9 mouse cellular contexts compared by ENCODE assay signal in genomic region chr3:94987578-94987977, GRCm38 (mm10). TPM values are rescaled to one million over a fixed set of nuclear protein-coding genes. Genes with fewer than 3 reads are reported as not detected.
DNase-seq lines count a peak whose midpoint lies in the region; TF ChIP-seq lines count a peak whose summit lies in the region.
"Had no signal": no experiment of that assay in that cellular context is flagged by ENCODE, and none has a peak within 500 bp of the region (broad histone marks: within the 10 kb centered on the region; RNA-seq: fewer than 3 reads in every experiment).

No protein-coding gene starts in this region.

- H3K36me3 ChIP-seq in liver, adult 2 months (ENCODE audit: control insufficient read depth, insufficient read depth, low read length) = peaks cover 8% of the 10 kb centered on the region; the same call in 1 of the 2 replicates

- H3K27ac ChIP-seq in liver, adult 2 months (replicated peaks; ENCODE audit: insufficient read depth, low read depth, low read length) = no peak overlapping the region
- H3K27ac ChIP-seq: limb, embryonic 12.5 days had no signal

- peak; percentile 63 for DNase-seq in 416B (ENCODE audit: low read depth)
- DNase-seq in adrenal gland, adult 2 months = peak; percentile 88
- peak; percentile 88 to 94 for DNase-seq in heart, adult 18-20 months
- peak; percentile 86 for DNase-seq in liver, adult 2 months (ENCODE audit: extremely low read depth, low read depth, low spot score)
- DNase-seq in testis, postnatal 10 days (ENCODE audit: low spot score) = peak; percentile 54
- no peak for DNase-seq in right cerebral cortex, postnatal 36 days (ENCODE audit: low spot score in 2 of 2)
- no peak for DNase-seq in right cerebral cortex, postnatal 4 days
- no peak for DNase-seq in retina, embryonic 14.5 days (ENCODE audit: low spot score)

- no peak overlapping the region for H3K9ac ChIP-seq in liver, adult 2 months (ENCODE audit: low read depth, low read length)
- H3K9ac ChIP-seq: limb, embryonic 12.5 days had no signal

- no peak overlapping the region for H3K4me3 ChIP-seq in liver, adult 2 months (ENCODE audit: insufficient read depth, low read depth, low read length)
- H3K4me3 ChIP-seq: limb, embryonic 12.5 days had no signal

- H3K79me2 ChIP-seq in liver, adult 2 months (ENCODE audit: control insufficient read depth, insufficient read depth, low read length) = 0 out of 2 replicates have a peak, but pooled peaks cover 2% of the 10 kb centered on the region

- no peaks in the 10 kb centered on the region for H3K27me3 ChIP-seq in liver, adult 2 months (ENCODE audit: control insufficient read depth, insufficient read depth, low read length)
- H3K27me3 ChIP-seq: limb, embryonic 12.5 days had no signal

- no peak for TF ChIP-seq CTCF in liver, adult 2 months (IDR thresholded peaks at IDR 0.05; ENCODE audit: low read depth, low read length)

- H3K4me1 ChIP-seq in liver, adult 2 months (ENCODE audit: control insufficient read depth, insufficient read depth, low read length) = peaks cover 17% of the 10 kb centered on the region
- H3K4me1 ChIP-seq: limb, embryonic 12.5 days had no signal

- no peak for TF ChIP-seq POLR2A in liver, adult 2 months (IDR thresholded peaks at IDR 0.05; ENCODE audit: extremely low read depth, insufficient read depth, low read length)

RNA-seq across cellular contexts. Expression of gene Pi4kb, which starts 13.0 kb away (rescaled TPM):
- total RNA-seq in adrenal gland, adult 2 months (2021) = 10 to 100 TPM; 57.0 to 68.7 TPM
- 29.3 and 29.9 TPM in 2 replicates for polyA plus RNA-seq in adrenal gland, adult 2 months (2012; rRNA removed)
- total RNA-seq in heart, adult 18-20 months (2021) = 10 to 100 TPM; 23.7 to 26.6 TPM
- total RNA-seq in liver, adult 2 months (2014; rRNA removed) = 26.5 and 30.8 TPM in 2 replicates
- 25.3 and 26.0 TPM in 2 replicates for polyA plus RNA-seq in liver, adult 2 months (2012; rRNA removed)

RNA-seq across cellular contexts. Expression of gene Zfp687, which starts 27.7 kb away (rescaled TPM):
- 10 to 100 TPM; 26.3 to 29.5 TPM for total RNA-seq in adrenal gland, adult 2 months (2021)
- polyA plus RNA-seq in adrenal gland, adult 2 months (2012; rRNA removed) = 27.9 and 32.0 TPM in 2 replicates
- 10 to 100 TPM; 10.3 to 12.0 TPM for total RNA-seq in heart, adult 18-20 months (2021)
- total RNA-seq in liver, adult 2 months (2014; rRNA removed) = 2.1 and 3.2 TPM in 2 replicates
- 6.8 and 8.8 TPM in 2 replicates for polyA plus RNA-seq in liver, adult 2 months (2012; rRNA removed)

RNA-seq across cellular contexts. Expression of gene Rfx5, which starts 33.7 kb away (rescaled TPM):
- total RNA-seq in adrenal gland, adult 2 months (2021) = 10 to 100 TPM; 17.2 to 30.1 TPM
- 10.8 and 13.5 TPM in 2 replicates for polyA plus RNA-seq in adrenal gland, adult 2 months (2012; rRNA removed)
- 1 to 10 TPM; 5.4 to 8.8 TPM for total RNA-seq in heart, adult 18-20 months (2021)
- total RNA-seq in liver, adult 2 months (2014; rRNA removed) = 6.4 and 7.0 TPM in 2 replicates
- 6.0 and 7.1 TPM in 2 replicates for polyA plus RNA-seq in liver, adult 2 months (2012; rRNA removed)

RNA-seq across cellular contexts. Expression of gene Selenbp1, which starts 54.7 kb away (rescaled TPM):
- total RNA-seq in adrenal gland, adult 2 months (2021) = 10 to 100 TPM; 47.5 to 52.7 TPM
- polyA plus RNA-seq in adrenal gland, adult 2 months (2012; rRNA removed) = 102 and 126 TPM in 2 replicates
- total RNA-seq in heart, adult 18-20 months (2021) = 100 to 1,000 TPM in 1 of 2 experiments, 10 to 100 TPM in 1; 97.9 to 127 TPM
- 631 and 642 TPM in 2 replicates for total RNA-seq in liver, adult 2 months (2014; rRNA removed)
- polyA plus RNA-seq in liver, adult 2 months (2012; rRNA removed) = 641 and 744 TPM in 2 replicates

RNA-seq across cellular contexts. Expression of gene Psmd4, which starts 54.8 kb away (rescaled TPM):
- 100 to 1,000 TPM; 312 to 335 TPM for total RNA-seq in adrenal gland, adult 2 months (2021)
- polyA plus RNA-seq in adrenal gland, adult 2 months (2012; rRNA removed) = 105 and 114 TPM in 2 replicates
- total RNA-seq in heart, adult 18-20 months (2021) = 100 to 1,000 TPM; 146 to 151 TPM
- 140 and 156 TPM in 2 replicates for total RNA-seq in liver, adult 2 months (2014; rRNA removed)
- 132 and 134 TPM in 2 replicates for polyA plus RNA-seq in liver, adult 2 months (2012; rRNA removed)

Comparison
In these comparisons a context has a peak if more than half of its experiments do, and no peak if none do; other contexts are left out.
1. DNase-seq: peak in 416B (single experiment), adrenal gland, adult 2 months (single experiment), heart, adult 18-20 months (2 of 2), liver, adult 2 months (single experiment) and testis, postnatal 10 days (single experiment); none in right cerebral cortex, postnatal 36 days (0 of 2), right cerebral cortex, postnatal 4 days (single experiment) and retina, embryonic 14.5 days (single experiment).